Mouse (Mus musculus) heart, embryonic 16.5 days (tissue): ENCODE measurements around the gene Rffl. TPM values are rescaled to one million over a fixed set of nuclear protein-coding genes. Genes with fewer than 3 reads are reported as not detected.

Experiments
- ATAC-seq: fragments of 200-750 bp; cut with Nextera tagmentation; replicated peaks from 2 replicates; pipeline ENCODE4 v1.8.0; 2017; ENCODE audit warnings: moderate number of reproducible peaks; ENCODE audit not compliant: insufficient read depth, low FRiP score; ENCODE audit errors: extremely low read depth
- H3K27ac ChIP-seq: fragments of 300-500 bp; sonication (generic); 2 replicates; pipeline ENCODE4 v1.5.1; 2014; ENCODE audit warnings: mild to moderate bottlenecking, low read length, control low read depth, moderate library complexity
- H3K27me3 ChIP-seq: fragments of 300-500 bp; sonication (generic); 2 replicates; pipeline ENCODE4 v1.6.1; 2014; ENCODE audit warnings: low read length, mixed read lengths; ENCODE audit not compliant: control insufficient read depth, insufficient read depth
- H3K36me3 ChIP-seq: fragments of 300-500 bp; sonication (generic); 2 replicates; pipeline ENCODE4 v1.6.1; 2014; ENCODE audit not compliant: control insufficient read depth, insufficient read depth
- H3K4me1 ChIP-seq: fragments of 300-500 bp; sonication (generic); 2 replicates; pipeline ENCODE4 v1.6.1; 2014; ENCODE audit warnings: low read length, mixed read lengths; ENCODE audit not compliant: control insufficient read depth, insufficient read depth
- H3K4me2 ChIP-seq: fragments of 300-500 bp; sonication (generic); 2 replicates; pipeline ENCODE4 v1.6.1; 2014; ENCODE audit warnings: low read depth, mild to moderate bottlenecking, control low read depth, low read length
- H3K4me3 ChIP-seq: fragments of 300-500 bp; sonication (generic); 2 replicates; pipeline ENCODE4 v1.5.1; 2014; ENCODE audit warnings: mild to moderate bottlenecking, control low read depth, low read length
- H3K9ac ChIP-seq: fragments of 300-500 bp; sonication (generic); 2 replicates; pipeline ENCODE4 v1.6.1; 2014; ENCODE audit warnings: low read length, control low read depth
- H3K9me3 ChIP-seq: fragments of 300-500 bp; sonication (generic); replicated peaks from 2 replicates; pipeline ENCODE4 v1.6.1; 2016; ENCODE audit warnings: low read length; ENCODE audit not compliant: control insufficient read depth
- WGBS: fragments of 180-500 bp; shearing (Covaris S2); extraction: QIAGEN DNeasy Blood & Tissue Kit; methylation state at CpG from one replicate; pipeline ENCODE4 v1.1.7; 2014; 5-methylcytosine and 5-hydroxymethylcytosine counted together
- polyA plus RNA-seq: library from polyadenylated mRNA; unstranded; fragments of >200 nt; fragmentation: Nextera tagmentation; extraction: Ambion mirVana; gene quantifications from 2 replicates; pipeline ENCODE4 v1.2.1, GENCODE M21; 2015

The Rffl gene
- polyA plus RNA-seq, 1 experiment from 2014 or later = 5.5 TPM

GRCm38 (mm10) chr11:82855327-82855973, 15.6 kb downstream of the Rffl start:
- H3K4me1 ChIP-seq = no peaks in the 10 kb centered on the region; the same call in 1 of the 2 replicates
- no peak for ATAC-seq
- no peak overlapping the region for H3K4me3 ChIP-seq
- no peak overlapping the region for H3K27ac ChIP-seq
- H3K4me2 ChIP-seq = no peak overlapping the region
- H3K9me3 ChIP-seq = no peaks in the 10 kb centered on the region
- WGBS = 82% methylated on average over 9 of the region's 9 CpGs
- H3K9ac ChIP-seq = no peak overlapping the region
- no peaks in the 10 kb centered on the region for H3K27me3 ChIP-seq
- no peaks in the 10 kb centered on the region for H3K36me3 ChIP-seq

- H3K9ac ChIP-seq = no peak overlapping the region
These were observed 16.9 kb downstream of the Rffl start for GRCm38 (mm10) chr11:82854111-82854510.

GRCm38 (mm10) chr11:82852958-82853357, 18.1 kb downstream of the Rffl start:
- ATAC-seq = no peak
- Histone ChIP-seq H3K27ac (no peak overlapping the region), H3K36me3 (no peaks in the 10 kb centered on the region), H3K27me3 (no peaks in the 10 kb centered on the region), H3K4me3 (no peak overlapping the region), H3K9me3 (no peaks in the 10 kb centered on the region), H3K4me2 (no peak overlapping the region), H3K4me1 (no peaks in the 10 kb centered on the region; the same call in 1 of the 2 replicates), H3K9ac (no peak overlapping the region)
- 84% methylated on average over 7 of the region's 7 CpGs for WGBS

More at GRCm38 (mm10) chr11:82854111-82854510, 16.9 kb downstream of the Rffl start:
- Histone ChIP-seq H3K4me3 (no peak overlapping the region), H3K36me3 (no peaks in the 10 kb centered on the region), H3K9me3 (no peaks in the 10 kb centered on the region), H3K4me2 (no peak overlapping the region), H3K27me3 (no peaks in the 10 kb centered on the region), H3K4me1 (no peaks in the 10 kb centered on the region; the same call in 1 of the 2 replicates), H3K27ac (no peak overlapping the region)
- 83% methylated on average over 6 of the region's 6 CpGs for WGBS
- no peak for ATAC-seq

GRCm38 (mm10) chr11:82852540-82852939, 18.5 kb downstream of the Rffl start:
- Histone ChIP-seq H3K27ac (no peak overlapping the region), H3K36me3 (no peaks in the 10 kb centered on the region), H3K4me1 (no peaks in the 10 kb centered on the region; the same call in 1 of the 2 replicates), H3K4me3 (no peak overlapping the region), H3K9ac (no peak overlapping the region), H3K4me2 (no peak overlapping the region), H3K9me3 (no peaks in the 10 kb centered on the region), H3K27me3 (no peaks in the 10 kb centered on the region)
- no peak for ATAC-seq
- 83% methylated on average over 10 of the region's 10 CpGs for WGBS

GRCm38 (mm10) chr11:82852115-82852514, 18.9 kb downstream of the Rffl start:
- no peak overlapping the region for H3K27ac ChIP-seq

GRCm38 (mm10) chr11:82850259-82850658, 20.8 kb downstream of the Rffl start:
- Histone ChIP-seq H3K9ac (no peak overlapping the region), H3K27ac (no peak overlapping the region), H3K27me3 (no peaks in the 10 kb centered on the region), H3K9me3 (no peaks in the 10 kb centered on the region), H3K4me2 (no peak overlapping the region), H3K4me3 (no peak overlapping the region), H3K36me3 (no peaks in the 10 kb centered on the region), H3K4me1 (peaks cover 4% of the 10 kb centered on the region)
- no peak for ATAC-seq
- 65% methylated on average over 5 of the region's 5 CpGs for WGBS

More at GRCm38 (mm10) chr11:82852115-82852514, 18.9 kb downstream of the Rffl start:
- Histone ChIP-seq H3K4me3 (no peak overlapping the region), H3K4me1 (no peaks in the 10 kb centered on the region; the same call in 1 of the 2 replicates), H3K9me3 (no peaks in the 10 kb centered on the region), H3K27me3 (no peaks in the 10 kb centered on the region), H3K4me2 (no peak overlapping the region), H3K36me3 (no peaks in the 10 kb centered on the region), H3K9ac (no peak overlapping the region)
- 85% methylated on average over 11 of the region's 11 CpGs for WGBS
- no peak for ATAC-seq

GRCm38 (mm10) chr11:82847571-82848000, 23.4 kb downstream of the Rffl start:
- WGBS = 44% methylated on average over 6 of the region's 6 CpGs
- Histone ChIP-seq H3K9ac (no peak overlapping the region), H3K36me3 (no peaks in the 10 kb centered on the region), H3K4me2 (no peak overlapping the region), H3K27me3 (no peaks in the 10 kb centered on the region), H3K9me3 (no peaks in the 10 kb centered on the region), H3K4me3 (no peak overlapping the region), H3K27ac (no peak overlapping the region), H3K4me1 (peaks cover 9% of the 10 kb centered on the region)
- no peak for ATAC-seq

GRCm38 (mm10) chr11:82846938-82847337, 24.1 kb downstream of the Rffl start:
- Histone ChIP-seq H3K9ac (no peak overlapping the region), H3K36me3 (no peaks in the 10 kb centered on the region), H3K4me2 (no peak overlapping the region), H3K9me3 (no peaks in the 10 kb centered on the region), H3K4me1 (peaks cover 9% of the 10 kb centered on the region), H3K27me3 (no peaks in the 10 kb centered on the region), H3K27ac (no peak overlapping the region), H3K4me3 (no peak overlapping the region)
- WGBS = 80% methylated on average over 3 of the region's 3 CpGs
- ATAC-seq = no peak

- H3K9me3 ChIP-seq = no peaks in the 10 kb centered on the region
- 22% methylated on average over 4 of the region's 4 CpGs for WGBS
- peak overlapping the region; percentile 20; the same call in 1 of the 2 replicates for H3K27ac ChIP-seq
- H3K27me3 ChIP-seq = no peaks in the 10 kb centered on the region
- H3K9ac ChIP-seq = peak overlapping the region; percentile 65
- peak overlapping the region; percentile 45 for H3K4me3 ChIP-seq
- peaks cover 9% of the 10 kb centered on the region for H3K4me1 ChIP-seq
- peak; percentile 21; the same call in 1 of the 2 replicates for ATAC-seq
- H3K36me3 ChIP-seq = no peaks in the 10 kb centered on the region
- peak overlapping the region; percentile 69 for H3K4me2 ChIP-seq
These were observed 25.0 kb downstream of the Rffl start for GRCm38 (mm10) chr11:82846079-82846436.
